Mouse (Mus musculus) lung, postnatal 0 days (tissue): ENCODE data around the gene Gm4792.

Source experiments
- CTCF ChIP-seq: IDR thresholded peaks from 2 replicates; pipeline ENCODE4 v1.5.1; 2016; ENCODE audit warnings: antibody characterized with exemption, mild to moderate bottlenecking
- EP300 ChIP-seq: IDR thresholded peaks from 2 replicates; pipeline ENCODE4 v1.6.1; 2016; ENCODE audit warnings: antibody characterized with exemption, mild to moderate bottlenecking, control low read depth

DNA sequence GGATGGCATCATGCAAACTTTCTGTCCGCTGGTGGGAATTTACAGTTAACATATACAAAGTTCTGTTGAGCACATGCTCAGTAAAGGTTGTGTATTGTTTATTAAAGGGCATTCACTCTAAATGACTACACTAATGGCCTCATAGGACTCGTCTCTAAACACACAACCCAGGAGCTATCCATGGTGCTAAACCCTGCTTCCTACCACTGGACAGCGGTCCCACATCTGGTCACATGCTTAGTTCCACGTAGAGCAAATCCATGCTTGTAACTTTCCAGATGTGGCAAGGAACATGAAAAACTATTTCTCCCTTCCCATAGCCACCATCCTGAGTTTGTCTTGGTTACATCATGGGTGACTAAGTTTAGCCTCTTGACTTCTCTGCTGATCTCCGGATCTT lies 7.0 kb upstream of the Gm4792 start:
- TF ChIP-seq CTCF: no peak
- TF ChIP-seq EP300: no peak
